Mouse (Mus musculus): ENCODE data around the gene Sec14l1.

- TF ChIP-seq CTCF (IDR thresholded peaks at IDR 0.05; ENCODE audit: extremely low read depth, insufficient read length, insufficient replicate concordance, low read depth, low read length) (no peak), POLR2A (IDR thresholded peaks at IDR 0.05; ENCODE audit: low read depth, low read length) (no peak)
These were observed 48.1 kb downstream of the Sec14l1 start for GRCm38 (mm10) chr11:117163098-117163497.
